Mouse (Mus musculus): ENCODE measurements around the gene Frmd6. TPM values are rescaled to one million over a fixed set of nuclear protein-coding genes. Genes with fewer than 3 reads are reported as not detected.

Frmd6 gene
- polyA plus RNA-seq, 1 experiment from 2014 or later = 13.3 TPM

- 28% methylated on average over 17 of the region's 17 CpGs for WGBS (ENCODE audit: missing documents)
- no peak overlapping the region for H3K4me3 ChIP-seq (ENCODE audit: inconsistent target)
- no peak overlapping the region for H3K27ac ChIP-seq
- no peaks in the 10 kb centered on the region for H3K36me3 ChIP-seq (ENCODE audit: inconsistent target)
- no peaks in the 10 kb centered on the region for H3K79me2 ChIP-seq (ENCODE audit: inconsistent target)
Observed at GRCm38 (mm10) chr12:70911676-70912379, 86.5 kb downstream of the Frmd6 start.

GRCm38 (mm10) chr12:70913429-70913828 lies 88.1 kb downstream of the Frmd6 start:
- Histone ChIP-seq H3K79me2 (ENCODE audit: inconsistent target) (no peaks in the 10 kb centered on the region), H3K27ac (no peak overlapping the region), H3K4me3 (ENCODE audit: inconsistent target) (no peak overlapping the region), H3K36me3 (ENCODE audit: inconsistent target) (no peaks in the 10 kb centered on the region)
- WGBS (ENCODE audit: missing documents) = 21% methylated on average over 3 of the region's 3 CpGs

- no peaks in the 10 kb centered on the region for H3K79me2 ChIP-seq (ENCODE audit: inconsistent target)
- no peak overlapping the region for H3K4me3 ChIP-seq (ENCODE audit: inconsistent target)
- H3K27ac ChIP-seq = no peak overlapping the region
- 47% methylated on average over 10 of the region's 11 CpGs for WGBS (ENCODE audit: missing documents)
- no peaks in the 10 kb centered on the region for H3K36me3 ChIP-seq (ENCODE audit: inconsistent target)
Observed at GRCm38 (mm10) chr12:70914387-70914786, 89.1 kb downstream of the Frmd6 start.

- 82% methylated on average over 4 of the region's 4 CpGs for WGBS (ENCODE audit: missing documents)
- Histone ChIP-seq H3K36me3 (ENCODE audit: inconsistent target) (no peaks in the 10 kb centered on the region), H3K4me3 (ENCODE audit: inconsistent target) (no peak overlapping the region), H3K79me2 (ENCODE audit: inconsistent target) (no peaks in the 10 kb centered on the region), H3K27ac (no peak overlapping the region)
Observed at GRCm38 (mm10) chr12:70929781-70930180, 104.5 kb downstream of the Frmd6 start.

GRCm38 (mm10) chr12:70937150-70937549 lies 111.8 kb downstream of the Frmd6 start:
- Histone ChIP-seq H3K4me3 (ENCODE audit: inconsistent target) (peak overlapping the region; percentile 93), H3K79me2 (ENCODE audit: inconsistent target) (peaks cover 35% of the 10 kb centered on the region), H3K27ac (peak overlapping the region; percentile 66), H3K36me3 (ENCODE audit: inconsistent target) (peaks cover 4% of the 10 kb centered on the region; the same call in 1 of the 2 replicates)
- WGBS (ENCODE audit: missing documents) = 50% methylated on average over 7 of the region's 12 CpGs

GRCm38 (mm10) chr12:70937571-70938384 lies 112.5 kb downstream of the Frmd6 start, which contains the start of gene Actr10:
Gene Actr10 (plus strand): TSS chr12:70937857.
- H3K4me3 ChIP-seq (ENCODE audit: inconsistent target) = peak within 1 kb of the TSS; percentile 93
- under 1% methylated on average over 48 of the region's 59 CpGs for WGBS (ENCODE audit: missing documents)
- peak within 1 kb of the TSS; percentile 66 for H3K27ac ChIP-seq
- H3K79me2 ChIP-seq (ENCODE audit: inconsistent target) = peaks cover 35% of the 10 kb centered on the region
- H3K36me3 ChIP-seq (ENCODE audit: inconsistent target) = peaks cover 11% of the 10 kb centered on the region

GRCm38 (mm10) chr12:70940806-70941205 lies 115.5 kb downstream of the Frmd6 start:
- peaks cover 35% of the 10 kb centered on the region for H3K79me2 ChIP-seq (ENCODE audit: inconsistent target)
- H3K36me3 ChIP-seq (ENCODE audit: inconsistent target) = peaks cover 27% of the 10 kb centered on the region
- no peak overlapping the region for H3K4me3 ChIP-seq (ENCODE audit: inconsistent target)
- 100% methylated on average over 4 of the region's 7 CpGs for WGBS (ENCODE audit: missing documents)
- no peak overlapping the region for H3K27ac ChIP-seq

GRCm38 (mm10) chr12:70944181-70944580 lies 118.9 kb downstream of the Frmd6 start:
- peaks cover 20% of the 10 kb centered on the region for H3K79me2 ChIP-seq (ENCODE audit: inconsistent target)
- 94% methylated on average over 4 of the region's 5 CpGs for WGBS (ENCODE audit: missing documents)
- no peak overlapping the region for H3K27ac ChIP-seq
- H3K36me3 ChIP-seq (ENCODE audit: inconsistent target) = peaks cover 44% of the 10 kb centered on the region
- no peak overlapping the region for H3K4me3 ChIP-seq (ENCODE audit: inconsistent target)

GRCm38 (mm10) chr12:70946585-70947256 lies 121.4 kb downstream of the Frmd6 start:
- 98% methylated on average over 9 of the region's 10 CpGs for WGBS (ENCODE audit: missing documents)
- Histone ChIP-seq H3K79me2 (ENCODE audit: inconsistent target) (no peaks in the 10 kb centered on the region), H3K36me3 (ENCODE audit: inconsistent target) (peaks cover 63% of the 10 kb centered on the region), H3K4me3 (ENCODE audit: inconsistent target) (no peak overlapping the region), H3K27ac (no peak overlapping the region)

Other genes starting within 250 kb of the Frmd6 start
- 26.4 to 54.8 TPM (median 53.4 TPM) in 3 replicates for gene Actr10, start 112.3 kb downstream of the Frmd6 start, polyA plus RNA-seq (2018)
- gene Psma3, start 149.1 kb downstream of the Frmd6 start, polyA plus RNA-seq (2018) = 163 to 269 TPM (median 248 TPM) in 3 replicates
- 17.8 to 50.5 TPM (median 26.8 TPM) in 3 replicates for gene Arid4a, start 190.5 kb downstream of the Frmd6 start, polyA plus RNA-seq (2018)

All from macrophage (primary cell).